Mouse (Mus musculus) cerebellum, adult 18-20 months (tissue): Measurements from ENCODE around the gene Thoc2.

ENCODE experiments used
- DNase-seq, 2 experiments: peaks; one replicate each; pipeline ENCODE4 v3.0.0; 2021

Gene Thoc2

GRCm38 (mm10) chrX:41920574-41920973 lies at the start of gene Thoc2:
Gene Thoc2 (minus strand): TSS chrX:41920674.
- DNase-seq = no peak

GRCm38 (mm10) chrX:41970096-41970495 lies 49.6 kb upstream of the Thoc2 start:
- no peak for DNase-seq

GRCm38 (mm10) chrX:41969341-41969740 lies 48.9 kb upstream of the Thoc2 start:
- DNase-seq = no peak

- DNase-seq = no peak
Measured at GRCm38 (mm10) chrX:41957161-41957560, 36.7 kb upstream of the Thoc2 start.

GRCm38 (mm10) chrX:41941840-41942239 lies 21.4 kb upstream of the Thoc2 start:
- DNase-seq = no peak

- peak in 1 of 2 experiments; percentile 3 for DNase-seq
Measured at GRCm38 (mm10) chrX:41931821-41932220, 11.3 kb upstream of the Thoc2 start.

GRCm38 (mm10) chrX:41924708-41925107 lies 4.2 kb upstream of the Thoc2 start:
- no peak for DNase-seq

- no peak for DNase-seq
Measured at GRCm38 (mm10) chrX:41912061-41912401, 8.4 kb downstream of the Thoc2 start.

GRCm38 (mm10) chrX:41911390-41912060 lies 8.9 kb downstream of the Thoc2 start:
- peak; percentile 85 to 87 for DNase-seq

- peak; percentile 14 to 22 for DNase-seq
Measured at GRCm38 (mm10) chrX:41910981-41911380, 9.5 kb downstream of the Thoc2 start.

- no peak for DNase-seq
Measured at GRCm38 (mm10) chrX:41910471-41910870, 10.0 kb downstream of the Thoc2 start.

- no peak for DNase-seq
Measured at GRCm38 (mm10) chrX:41884759-41885505, 35.5 kb downstream of the Thoc2 start.

- peak; percentile 12 to 16 for DNase-seq
Measured at GRCm38 (mm10) chrX:41876581-41876980, 43.9 kb downstream of the Thoc2 start.

GRCm38 (mm10) chrX:41837823-41838222 lies 82.7 kb downstream of the Thoc2 start:
- no peak for DNase-seq

GRCm38 (mm10) chrX:41805592-41805991 lies 114.9 kb downstream of the Thoc2 start:
- DNase-seq = no peak

- DNase-seq = no peak
Measured at GRCm38 (mm10) chrX:41793303-41793702, 127.2 kb downstream of the Thoc2 start.
